Mouse (Mus musculus) liver, embryonic 15.5 days (tissue): Measurements from ENCODE around the gene Zswim9. TPM values are rescaled to one million over a fixed set of nuclear protein-coding genes. Genes with fewer than 3 reads are reported as not detected.
A peak's percentile ranks its signal among the peaks of the same experiment; 100 is the strongest.
"Not testable (repeated sequence)": the region's sequence is repeated elsewhere in the genome, so short reads cannot be mapped to it uniquely, and the experiment has no call there.

Experiments
- ATAC-seq: fragments of 200-750 bp; cut with Nextera tagmentation; 2 replicates; pipeline ENCODE4 v1.8.0; 2017; ENCODE audit warnings: moderate number of reproducible peaks, mild to moderate bottlenecking, moderate library complexity; ENCODE audit not compliant: insufficient read depth
- H3K27ac ChIP-seq: fragments of 300-500 bp; sonication (generic); replicated peaks from 2 replicates; pipeline ENCODE4 v1.5.1; 2015; ENCODE audit warnings: mild to moderate bottlenecking, inconsistent platforms
- H3K27me3 ChIP-seq: fragments of 300-500 bp; sonication (generic); 2 replicates; pipeline ENCODE4 v1.6.1; 2015; ENCODE audit warnings: mild to moderate bottlenecking, inconsistent platforms
- H3K36me3 ChIP-seq: fragments of 300-500 bp; sonication (generic); replicated peaks from 2 replicates; pipeline ENCODE4 v1.6.1; 2015; ENCODE audit warnings: moderate library complexity, mild to moderate bottlenecking, inconsistent platforms
- H3K4me1 ChIP-seq: fragments of 300-500 bp; sonication (generic); replicated peaks from 2 replicates; pipeline ENCODE4 v1.6.1; 2015; ENCODE audit warnings: inconsistent platforms
- H3K4me2 ChIP-seq: fragments of 300-500 bp; sonication (generic); 2 replicates; pipeline ENCODE4 v1.6.1; 2015; ENCODE audit warnings: moderate library complexity, mild to moderate bottlenecking, inconsistent platforms
- H3K4me3 ChIP-seq: fragments of 300-500 bp; sonication (generic); replicated peaks from 2 replicates; pipeline ENCODE4 v1.5.1; 2015; ENCODE audit warnings: mild to moderate bottlenecking, inconsistent platforms
- H3K9ac ChIP-seq: fragments of 300-500 bp; sonication (generic); 2 replicates; pipeline ENCODE4 v1.6.1; 2015; ENCODE audit warnings: moderate library complexity, mild to moderate bottlenecking, inconsistent platforms
- H3K9me3 ChIP-seq: fragments of 300-500 bp; sonication (generic); replicated peaks from 2 replicates; pipeline ENCODE4 v1.6.1; 2016; ENCODE audit warnings: inconsistent platforms
- WGBS: fragments of 180-500 bp; shearing (Covaris S2); methylation state at CpG from one replicate; pipeline ENCODE4 v1.1.7; 2015; ENCODE audit warnings: mixed read lengths; ENCODE audit not compliant: insufficient replicate concordance; 5-methylcytosine and 5-hydroxymethylcytosine counted together
- polyA plus RNA-seq: library from polyadenylated mRNA; unstranded; fragments of >200 nt; fragmentation: Nextera tagmentation; extraction: Ambion mirVana; gene quantifications from 2 replicates; pipeline ENCODE4 v1.2.1, GENCODE M21; 2015

Gene Zswim9
- polyA plus RNA-seq, 1 experiment from 2014 or later = 2.3 TPM

- Histone ChIP-seq H3K36me3 (peaks cover 100% of the 10 kb centered on the region), H3K27me3 (no peaks in the 10 kb centered on the region), H3K9ac (no peak overlapping the region), H3K4me1 (no peaks in the 10 kb centered on the region), H3K27ac (no peak overlapping the region), H3K9me3 (no peaks in the 10 kb centered on the region), H3K4me3 (no peak overlapping the region), H3K4me2 (no peak overlapping the region)
- ATAC-seq = no peak
- WGBS = 97% methylated on average over 1 of the region's 1 CpGs
Observed at GRCm38 (mm10) chr7:13297636-13298035, 19.1 kb upstream of the Zswim9 start.

- no peak overlapping the region for H3K4me3 ChIP-seq
- no peaks in the 10 kb centered on the region for H3K9me3 ChIP-seq
- H3K36me3 ChIP-seq = peaks cover 100% of the 10 kb centered on the region
- WGBS = 86% methylated on average over 7 of the region's 7 CpGs
- no peak overlapping the region for H3K27ac ChIP-seq
- ATAC-seq = no peak
- no peaks in the 10 kb centered on the region for H3K4me1 ChIP-seq
- no peaks in the 10 kb centered on the region for H3K27me3 ChIP-seq
- no peak overlapping the region for H3K9ac ChIP-seq
- no peak overlapping the region for H3K4me2 ChIP-seq
Observed at GRCm38 (mm10) chr7:13295256-13295655, 16.7 kb upstream of the Zswim9 start.

- no peak for ATAC-seq
- Histone ChIP-seq H3K4me3 (no peak overlapping the region), H3K4me1 (no peaks in the 10 kb centered on the region), H3K9ac (no peak overlapping the region), H3K27ac (no peak overlapping the region), H3K27me3 (no peaks in the 10 kb centered on the region), H3K9me3 (no peaks in the 10 kb centered on the region), H3K4me2 (no peak overlapping the region), H3K36me3 (peaks cover 100% of the 10 kb centered on the region)
- 64% methylated on average over 11 of the region's 11 CpGs for WGBS
Observed at GRCm38 (mm10) chr7:13293878-13294855, 15.6 kb upstream of the Zswim9 start.

GRCm38 (mm10) chr7:13291370-13291769 lies 12.8 kb upstream of the Zswim9 start:
- Histone ChIP-seq H3K4me1 (no peaks in the 10 kb centered on the region), H3K27ac (no peak overlapping the region), H3K36me3 (peaks cover 100% of the 10 kb centered on the region), H3K27me3 (no peaks in the 10 kb centered on the region), H3K9ac (no peak overlapping the region), H3K4me2 (no peak overlapping the region), H3K4me3 (no peak overlapping the region), H3K9me3 (no peaks in the 10 kb centered on the region)
- WGBS = 63% methylated on average over 2 of the region's 2 CpGs
- ATAC-seq = no peak

GRCm38 (mm10) chr7:13290041-13290675 lies 11.6 kb upstream of the Zswim9 start:
- ATAC-seq = no peak
- H3K4me2 ChIP-seq = no peak overlapping the region
- 85% methylated on average over 1 of the region's 1 CpGs for WGBS
- peaks cover 100% of the 10 kb centered on the region for H3K36me3 ChIP-seq
- H3K4me1 ChIP-seq = no peaks in the 10 kb centered on the region
- no peaks in the 10 kb centered on the region for H3K9me3 ChIP-seq
- no peaks in the 10 kb centered on the region for H3K27me3 ChIP-seq
- no peak overlapping the region for H3K27ac ChIP-seq
- no peak overlapping the region for H3K4me3 ChIP-seq
- no peak overlapping the region for H3K9ac ChIP-seq

- no peak overlapping the region for H3K9ac ChIP-seq
- peaks cover 100% of the 10 kb centered on the region for H3K36me3 ChIP-seq
- ATAC-seq = peak; percentile 44; the same call in 1 of the 2 replicates
- H3K4me3 ChIP-seq = no peak overlapping the region
- H3K4me2 ChIP-seq = no peak overlapping the region
- no peaks in the 10 kb centered on the region for H3K27me3 ChIP-seq
- no peaks in the 10 kb centered on the region for H3K9me3 ChIP-seq
- 53% methylated on average over 5 of the region's 5 CpGs for WGBS
- H3K27ac ChIP-seq = no peak overlapping the region
- H3K4me1 ChIP-seq = no peaks in the 10 kb centered on the region
Observed at GRCm38 (mm10) chr7:13288621-13289020, 10.1 kb upstream of the Zswim9 start.

GRCm38 (mm10) chr7:13278957-13279356 lies 436 bp upstream of the Zswim9 start:
- peak overlapping the region; percentile 38; the same call in 1 of the 2 replicates for H3K27ac ChIP-seq
- 0% methylated on average over 21 of the region's 29 CpGs for WGBS
- H3K4me3 ChIP-seq = peak overlapping the region; percentile 78
- H3K36me3 ChIP-seq = peaks cover 59% of the 10 kb centered on the region
- H3K4me2 ChIP-seq = peak overlapping the region; percentile 81
- H3K9me3 ChIP-seq, H3K27me3 ChIP-seq: not testable (repeated sequence)
- H3K4me1 ChIP-seq = peaks cover 24% of the 10 kb centered on the region
- ATAC-seq = peak; percentile 72
- H3K9ac ChIP-seq = peak overlapping the region; percentile 74

- peak; percentile 15 for ATAC-seq
- H3K9ac ChIP-seq = peak overlapping the region; percentile 74
- WGBS = 8% methylated on average over 2 of the region's 2 CpGs
- no peaks in the 10 kb centered on the region for H3K27me3 ChIP-seq
- H3K9me3 ChIP-seq = no peaks in the 10 kb centered on the region
- peak overlapping the region; percentile 78 for H3K4me3 ChIP-seq
- H3K36me3 ChIP-seq = peaks cover 50% of the 10 kb centered on the region
- H3K27ac ChIP-seq = peak overlapping the region; percentile 88
- H3K4me2 ChIP-seq = peak overlapping the region; percentile 81
- H3K4me1 ChIP-seq = peaks cover 24% of the 10 kb centered on the region
Observed at GRCm38 (mm10) chr7:13277833-13278232, 688 bp downstream of the Zswim9 start.

- Histone ChIP-seq H3K4me2 (peak within 1 kb of the TSS; percentile 81), H3K4me1 (peaks cover 24% of the 10 kb centered on the region), H3K4me3 (peak within 1 kb of the TSS; percentile 78), H3K36me3 (peaks cover 43% of the 10 kb centered on the region), H3K9ac (peak within 1 kb of the TSS; percentile 74), H3K9me3 (no peaks in the 10 kb centered on the region), H3K27me3 (no peaks in the 10 kb centered on the region), H3K27ac (peak within 1 kb of the TSS; percentile 88)
- 89% methylated on average over 16 of the region's 16 CpGs for WGBS
- ATAC-seq = no peak
Observed at GRCm38 (mm10) chr7:13277081-13277480, 1.4 kb downstream of the Zswim9 start, which contains the start of gene Lig1. Gene Lig1 (plus strand): TSS chr7:13277283.

- Histone ChIP-seq H3K36me3 (peaks cover 15% of the 10 kb centered on the region), H3K9me3 (no peaks in the 10 kb centered on the region), H3K4me1 (no peaks in the 10 kb centered on the region), H3K4me2 (no peak overlapping the region), H3K27me3 (no peaks in the 10 kb centered on the region), H3K4me3 (no peak overlapping the region), H3K27ac (no peak overlapping the region), H3K9ac (no peak overlapping the region)
- WGBS = 67% methylated on average over 1 of the region's 1 CpGs
- ATAC-seq = 0 out of 2 replicates have a peak, but pooled peaks have one; percentile 44
Observed at GRCm38 (mm10) chr7:13271704-13272103, 6.8 kb downstream of the Zswim9 start.

GRCm38 (mm10) chr7:13269394-13269793 lies 9.1 kb downstream of the Zswim9 start:
- Histone ChIP-seq H3K9ac (no peak overlapping the region), H3K36me3 (no peaks in the 10 kb centered on the region), H3K27ac (no peak overlapping the region), H3K9me3 (no peaks in the 10 kb centered on the region), H3K27me3 (no peaks in the 10 kb centered on the region), H3K4me1 (no peaks in the 10 kb centered on the region), H3K4me3 (no peak overlapping the region), H3K4me2 (no peak overlapping the region)
- WGBS = 64% methylated on average over 11 of the region's 11 CpGs
- ATAC-seq = no peak
